Mouse (Mus musculus) spleen, adult 2 months (tissue): Measurements from ENCODE around the gene Arhgef10l.

Source experiments
- CTCF ChIP-seq: fragments of 200-500 bp; IDR thresholded peaks from 2 replicates; pipeline ENCODE4 v1.5.1; 2011; ENCODE audit warnings: mild to moderate bottlenecking, inconsistent platforms; ENCODE audit not compliant: insufficient read depth, insufficient read length, insufficient replicate concordance; ENCODE audit errors: extremely low read depth
- POLR2A ChIP-seq: fragments of 200-500 bp; IDR thresholded peaks from 2 replicates; pipeline ENCODE4 v1.6.1; 2011; ENCODE audit warnings: low read depth, low read length, inconsistent platforms

DNA sequence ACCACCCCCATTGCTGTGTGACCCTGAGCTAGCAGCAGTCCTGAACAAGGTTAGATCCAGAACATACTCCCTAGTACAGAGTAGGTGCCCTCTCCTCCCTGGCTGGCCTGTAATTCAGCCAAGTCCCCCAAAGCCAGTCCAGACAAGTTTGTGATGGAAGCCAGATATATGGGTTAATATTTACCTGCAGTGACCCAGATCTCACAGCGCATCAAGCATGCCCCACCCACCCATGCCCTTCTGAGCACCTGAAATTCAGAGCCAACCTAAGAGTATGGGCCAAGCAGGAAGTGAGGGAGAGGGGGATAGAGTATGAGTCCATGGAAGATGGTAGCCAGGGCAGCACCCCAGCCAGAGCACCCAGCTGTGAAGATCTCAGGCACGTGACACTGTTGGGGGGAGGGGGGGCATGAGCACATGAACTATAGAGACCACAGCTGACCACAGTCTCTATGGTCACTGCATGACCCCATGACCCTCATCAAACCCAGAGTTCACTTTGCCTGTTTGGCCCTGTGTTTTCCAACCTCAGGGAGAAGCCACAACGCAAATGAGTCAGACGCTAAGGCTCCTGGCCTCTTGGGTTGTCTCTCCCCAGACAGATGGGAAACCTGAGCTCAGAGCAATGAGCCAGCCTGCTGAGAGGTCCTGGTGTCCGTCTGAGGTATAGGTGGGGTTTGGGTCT, 29.4 kb downstream of the Arhgef10l start:
- TF ChIP-seq POLR2A (no peak), CTCF (no peak)
